22 mouse cellular contexts compared by ENCODE assay signal in the genomic region with DNA sequence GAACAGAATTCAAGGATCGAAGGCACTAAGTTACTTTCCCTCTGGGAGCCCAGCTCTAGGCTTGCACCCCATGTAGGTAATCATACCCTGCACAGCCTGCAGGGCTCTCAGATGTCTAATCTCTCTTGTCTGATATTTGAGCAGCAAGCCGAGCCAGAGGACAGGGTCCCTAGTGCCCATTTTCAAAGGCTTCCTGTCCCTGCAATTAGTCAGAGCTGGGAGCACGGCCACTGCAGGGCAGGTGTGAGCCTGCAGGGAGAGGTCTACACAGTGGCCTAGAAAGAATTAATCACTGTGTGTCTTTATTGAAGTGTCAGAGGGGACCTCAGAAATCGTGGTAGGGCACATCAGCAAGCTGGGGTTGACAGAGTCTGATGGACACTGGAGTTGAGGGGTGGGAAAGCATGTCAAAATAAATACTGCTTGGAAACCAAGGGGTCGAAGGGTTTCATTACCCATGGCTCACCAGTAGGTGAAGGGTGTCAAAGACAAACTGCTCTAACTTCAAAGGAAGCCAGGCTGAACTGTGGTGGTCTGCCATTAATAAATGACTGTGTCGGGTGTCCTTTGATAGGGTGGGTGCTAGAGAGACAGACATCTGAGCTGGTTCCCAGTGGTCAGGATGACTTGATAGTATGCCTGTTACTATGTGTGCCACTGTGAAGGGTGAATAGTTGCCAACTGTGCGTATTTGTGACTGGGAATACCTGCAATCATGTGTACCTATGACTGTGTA. TPM values are rescaled to one million over a fixed set of nuclear protein-coding genes. Genes with fewer than 3 reads are reported as not detected.
DNase-seq lines count a peak whose midpoint lies in the region; ATAC-seq lines count a peak whose summit lies in the region.
"Had no signal": no experiment of that assay in that cellular context is flagged by ENCODE, and none has a peak within 500 bp of the region (broad histone marks: within the 10 kb centered on the region; RNA-seq: fewer than 3 reads in every experiment).

No protein-coding gene starts in this region.

- H3K4me3 ChIP-seq in kidney, embryonic 14.5 days (ENCODE audit: low read length) = no peak overlapping the region
- H3K4me3 ChIP-seq in neural tube, embryonic 15.5 days (replicated peaks) = no peak overlapping the region
- no peak overlapping the region for H3K4me3 ChIP-seq in limb, embryonic 10.5 days
- H3K4me3 ChIP-seq: forebrain, embryonic 13.5 days; heart, embryonic 10.5 days; limb, embryonic 15.5 days had no signal

- no peak overlapping the region for H3K27ac ChIP-seq in kidney, embryonic 14.5 days (ENCODE audit: low read depth, low read length)
- H3K27ac ChIP-seq in neural tube, embryonic 15.5 days (replicated peaks) = no peak overlapping the region
- H3K27ac ChIP-seq in limb, embryonic 10.5 days = no peak overlapping the region
- H3K27ac ChIP-seq: forebrain, embryonic 13.5 days; heart, embryonic 10.5 days; limb, embryonic 15.5 days had no signal

- ATAC-seq in kidney, embryonic 14.5 days (ENCODE audit: low FRiP score, low TSS enrichment) = peak; percentile 84
- ATAC-seq in neural tube, embryonic 15.5 days (ENCODE audit: low FRiP score) = no peak
- no peak for ATAC-seq in inflammation-experienced regulatory T-cells, adult 6 months
- ATAC-seq: activated CD4-positive, CD25-positive, alpha-beta regulatory T cell, adult 4 months; forebrain, embryonic 13.5 days; Patski had no signal

- H3K4me2 ChIP-seq in kidney, embryonic 14.5 days (replicated peaks; ENCODE audit: low read depth, low read length) = no peak overlapping the region
- no peak overlapping the region for H3K4me2 ChIP-seq in neural tube, embryonic 15.5 days
- H3K4me2 ChIP-seq: forebrain, embryonic 13.5 days; limb, embryonic 15.5 days had no signal

- no peaks in the 10 kb centered on the region for H3K4me1 ChIP-seq in kidney, embryonic 14.5 days (ENCODE audit: control insufficient read depth, insufficient read depth, low read length)
- H3K4me1 ChIP-seq in neural tube, embryonic 15.5 days = no peaks in the 10 kb centered on the region
- peaks cover 35% of the 10 kb centered on the region for H3K4me1 ChIP-seq in limb, embryonic 10.5 days
- H3K4me1 ChIP-seq: forebrain, embryonic 13.5 days; limb, embryonic 15.5 days had no signal

- H3K9me3 ChIP-seq in kidney, embryonic 14.5 days (ENCODE audit: control insufficient read depth, low read length) = no peaks in the 10 kb centered on the region
- H3K9me3 ChIP-seq in neural tube, embryonic 15.5 days (replicated peaks) = no peaks in the 10 kb centered on the region
- H3K9me3 ChIP-seq in limb, embryonic 10.5 days (replicated peaks) = no peaks in the 10 kb centered on the region
- H3K9me3 ChIP-seq: forebrain, embryonic 13.5 days; heart, embryonic 10.5 days; limb, embryonic 15.5 days had no signal

- no peak overlapping the region for H3K9ac ChIP-seq in kidney, embryonic 14.5 days (ENCODE audit: low read depth, low read length)
- no peak overlapping the region for H3K9ac ChIP-seq in neural tube, embryonic 15.5 days (replicated peaks)
- H3K9ac ChIP-seq: forebrain, embryonic 13.5 days; limb, embryonic 15.5 days had no signal

- H3K36me3 ChIP-seq in kidney, embryonic 14.5 days (ENCODE audit: control insufficient read depth, insufficient read depth, low read length) = no peaks in the 10 kb centered on the region
- no peaks in the 10 kb centered on the region for H3K36me3 ChIP-seq in neural tube, embryonic 15.5 days
- H3K36me3 ChIP-seq in limb, embryonic 10.5 days = no peaks in the 10 kb centered on the region
- H3K36me3 ChIP-seq: heart, embryonic 10.5 days; limb, embryonic 15.5 days had no signal

- DNase-seq in kidney, adult 8-10 months = no peak
- DNase-seq in neural tube, embryonic 10.5 days (ENCODE audit: extremely low spot score, low spot score) = peak; percentile 33
- peak; percentile 57 for DNase-seq in limb, embryonic 10.5 days (ENCODE audit: low spot score)
- no peak for DNase-seq in urinary bladder, adult 18-20 months (ENCODE audit: low spot score in 2 of 2)
- DNase-seq: adrenal gland, postnatal 14 days; cerebellum, adult 18-20 months; gastrocnemius, postnatal 10 days; heart, postnatal 10 days; kidney, adult 9 months; layer of hippocampus, adult 9-11 months; lung, postnatal 14 days; midbrain, embryonic 14.5 days; spleen, adult 18-20 months; thymus, adult 18-20 months had no signal

- no peaks in the 10 kb centered on the region for H3K27me3 ChIP-seq in kidney, embryonic 14.5 days (ENCODE audit: control insufficient read depth, insufficient read depth, low read length)
- no peaks in the 10 kb centered on the region for H3K27me3 ChIP-seq in neural tube, embryonic 15.5 days (replicated peaks)
- no peaks in the 10 kb centered on the region for H3K27me3 ChIP-seq in limb, embryonic 10.5 days (ENCODE audit: low read depth, poor library complexity, severe bottlenecking)
- H3K27me3 ChIP-seq: forebrain, embryonic 13.5 days; limb, embryonic 15.5 days; Patski had no signal

- WGBS in kidney, embryonic 14.5 days = 13% methylated on average over 7 of the region's 7 CpGs
- WGBS in neural tube, embryonic 15.5 days = 48% methylated on average over 7 of the region's 7 CpGs
- 15% methylated on average over 7 of the region's 7 CpGs for WGBS in limb, embryonic 10.5 days

RNA-seq across cellular contexts. Expression of gene Zfp831, which starts 18.3 kb away (rescaled TPM):
- not detected in 2 replicates for polyA plus RNA-seq in kidney, embryonic 14.5 days (2014; fragmentation: Nextera tagmentation; extraction: Ambion mirVana)
- 0.01 TPM in 1 of 2 replicates, not detected in the other for polyA plus RNA-seq in neural tube, embryonic 15.5 days (2015; fragmentation: Nextera tagmentation; extraction: Ambion mirVana)
- not detected in 2 replicates for polyA plus RNA-seq in limb, embryonic 10.5 days (2016; fragmentation: Nextera tagmentation; extraction: Ambion mirVana)
- polyA plus RNA-seq in inflammation-experienced regulatory T-cells, adult 6 months (2017; shearing (Covaris generic)) = 1 to 10 TPM; 7.7 to 9.6 (median 9.0) TPM
- polyA plus RNA-seq: forebrain, embryonic 13.5 days; heart, embryonic 10.5 days; limb, embryonic 15.5 days; midbrain, embryonic 14.5 days; Patski had no signal

Comparison
In these comparisons a context has a peak if more than half of its experiments do, and no peak if none do; other contexts are left out.
1. DNase-seq: peak in neural tube, embryonic 10.5 days (single experiment) and limb, embryonic 10.5 days (single experiment); none in kidney, adult 8-10 months (0 of 2) and urinary bladder, adult 18-20 months (0 of 2).